Mouse (Mus musculus) embryo, embryonic 11.5 days (tissue): ENCODE measurements around the gene Hpgds.

Experiments
- DNase-seq: peaks from one replicate; pipeline ENCODE4 v3.0.0-alpha.2; 2012; ENCODE audit warnings: low read depth, low spot score

Gene Hpgds

GRCm38 (mm10) chr6:65144621-65145205 is at the start of gene Hpgds:
Gene Hpgds (minus strand): TSS chr6:65144908.
- DNase-seq = no peak

GRCm38 (mm10) chr6:65164977-65165376 is 20.3 kb upstream of the Hpgds start:
- no peak for DNase-seq

GRCm38 (mm10) chr6:65164137-65164536 is 19.4 kb upstream of the Hpgds start:
- no peak for DNase-seq

- DNase-seq = no peak
These were observed 14.8 kb upstream of the Hpgds start for GRCm38 (mm10) chr6:65159381-65159942.

- DNase-seq = no peak
These were observed 12.3 kb upstream of the Hpgds start for GRCm38 (mm10) chr6:65157042-65157441.

- DNase-seq = no peak
These were observed 8.9 kb upstream of the Hpgds start for GRCm38 (mm10) chr6:65153570-65153969.

GRCm38 (mm10) chr6:65150703-65151102 is 6.0 kb upstream of the Hpgds start:
- no peak for DNase-seq

- no peak for DNase-seq
These were observed 1.7 kb upstream of the Hpgds start for GRCm38 (mm10) chr6:65146363-65146762.

GRCm38 (mm10) chr6:65142316-65142715 is 2.4 kb downstream of the Hpgds start:
- DNase-seq = no peak

- DNase-seq = no peak
These were observed 3.9 kb downstream of the Hpgds start for GRCm38 (mm10) chr6:65140750-65141243.

- no peak for DNase-seq
These were observed 4.5 kb downstream of the Hpgds start for GRCm38 (mm10) chr6:65140082-65140749.

- DNase-seq = no peak
These were observed 6.5 kb downstream of the Hpgds start for GRCm38 (mm10) chr6:65138243-65138642.

- no peak for DNase-seq
These were observed 6.9 kb downstream of the Hpgds start for GRCm38 (mm10) chr6:65137802-65138201.

- no peak for DNase-seq
These were observed 12.3 kb downstream of the Hpgds start for GRCm38 (mm10) chr6:65132376-65132775.

GRCm38 (mm10) chr6:65126074-65126726 is 18.5 kb downstream of the Hpgds start:
- DNase-seq = no peak

- DNase-seq = no peak
These were observed 27.2 kb downstream of the Hpgds start for GRCm38 (mm10) chr6:65117540-65117939.

GRCm38 (mm10) chr6:65114902-65115301 is 29.8 kb downstream of the Hpgds start:
- DNase-seq = no peak

- no peak for DNase-seq
These were observed 65.6 kb downstream of the Hpgds start for GRCm38 (mm10) chr6:65079139-65079538.

GRCm38 (mm10) chr6:65075201-65075600 is 69.5 kb downstream of the Hpgds start:
- no peak for DNase-seq
